Mouse (Mus musculus): ENCODE data around the gene C5ar2.

C5ar2 gene

GRCm38 (mm10) chr7:16196616-16197015, 47.3 kb downstream of the C5ar2 start:
- no peak for DNase-seq

GRCm38 (mm10) chr7:16193702-16194101, 50.3 kb downstream of the C5ar2 start:
- no peak for DNase-seq

GRCm38 (mm10) chr7:16192315-16192714, 51.6 kb downstream of the C5ar2 start:
- DNase-seq: peak; percentile 83

GRCm38 (mm10) chr7:16187494-16187893, 56.5 kb downstream of the C5ar2 start:
- DNase-seq: no peak

Data from lung, postnatal 14 days (tissue).